Mouse (Mus musculus) heart, adult 2 months (tissue): ENCODE measurements at regions not wholly inside any gene's neighbourhood (a gene's known extent, or its start where the extent isn't known, plus 50 kb on each side); places are given as distances from the start of the nearest gene placed in this dataset.

ENCODE experiments used
- DNase-seq, 2 experiments: peaks; one replicate each; pipeline ENCODE4 v3.0.0; 2021
- H3K27ac ChIP-seq: fragments of 200-600 bp; 2 replicates; pipeline ENCODE4 v1.8.1; 2022
- H3K27me3 ChIP-seq: fragments of 200-500 bp; 2 replicates; pipeline ENCODE4 v1.6.1; 2012; ENCODE audit warnings: mild to moderate bottlenecking, low read length, inconsistent platforms, mixed read lengths; ENCODE audit not compliant: control insufficient read depth, insufficient read depth
- H3K36me3 ChIP-seq: fragments of 200-500 bp; 2 replicates; pipeline ENCODE4 v1.6.1; 2012; ENCODE audit warnings: low read length, inconsistent platforms; ENCODE audit not compliant: control insufficient read depth, insufficient read depth
- H3K4me1 ChIP-seq: fragments of 200-500 bp; 2 replicates; pipeline ENCODE4 v1.6.1; 2011; ENCODE audit warnings: low read length; ENCODE audit not compliant: control insufficient read depth, insufficient read depth
- H3K4me3 ChIP-seq: fragments of 200-600 bp; 2 replicates; pipeline ENCODE4 v1.8.1; 2022
- H3K79me2 ChIP-seq: fragments of 200-500 bp; replicated peaks from 2 replicates; pipeline ENCODE4 v1.6.1; 2012; ENCODE audit warnings: mild to moderate bottlenecking, inconsistent platforms, low read length, moderate library complexity, mixed read lengths; ENCODE audit not compliant: control insufficient read depth, insufficient read depth
- H3K9ac ChIP-seq: fragments of 200-500 bp; 2 replicates; pipeline ENCODE4 v1.6.1; 2012; ENCODE audit warnings: low read depth, mild to moderate bottlenecking, control low read depth, inconsistent platforms, low read length, mixed read lengths
- CTCF ChIP-seq: fragments of 200-600 bp; IDR thresholded peaks from 2 replicates; pipeline ENCODE4 v1.8.1; 2022; ENCODE audit warnings: antibody characterized with exemption, mild to moderate bottlenecking, moderate library complexity
- EP300 ChIP-seq: fragments of 200-500 bp; IDR thresholded peaks from 2 replicates; pipeline ENCODE4 v1.6.1; 2011; ENCODE audit warnings: low read depth, low read length, control low read depth; ENCODE audit not compliant: insufficient read depth
- POLR2A ChIP-seq: fragments of 200-500 bp; IDR thresholded peaks from 2 replicates; pipeline ENCODE4 v1.6.1; 2011; ENCODE audit warnings: mild to moderate bottlenecking, low read depth, low read length, control low read depth; ENCODE audit not compliant: insufficient read depth
- WGBS: fragments of 180-500 bp; shearing (Covaris S2); methylation state at CpG from one replicate; pipeline ENCODE4 v1.1.7; 2018; 5-methylcytosine and 5-hydroxymethylcytosine counted together
- intact Hi-C: fragments of 180-260 bp; cut with DNase I; formaldehyde crosslinking; loops from one replicate; pipeline ENCODE4 v1.15.1; 2025

DNA sequence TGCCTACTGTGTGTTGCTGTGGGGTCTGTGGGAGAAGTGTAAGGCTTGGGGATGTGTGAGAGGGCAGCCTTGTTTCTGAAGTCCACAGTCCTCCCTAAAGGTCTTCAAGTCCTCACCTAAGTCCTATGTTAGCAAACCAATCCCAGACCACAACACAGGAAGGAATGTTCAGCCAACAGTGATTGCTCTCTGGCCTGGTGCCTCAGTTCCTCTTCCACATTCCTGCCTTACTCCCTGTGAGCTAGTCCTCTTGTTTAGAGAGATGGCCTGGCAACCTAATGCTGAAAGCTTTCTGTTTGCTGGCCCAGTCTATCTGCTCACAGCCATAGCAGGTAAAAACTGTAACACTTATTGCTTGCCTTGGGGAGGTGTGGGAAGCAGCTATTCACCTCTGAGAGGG lies 58.4 kb upstream of the Habp2 start:
- no peak for DNase-seq
- Histone ChIP-seq H3K4me1 (no peaks in the 10 kb centered on the region), H3K36me3 (no peaks in the 10 kb centered on the region), H3K9ac (no peak overlapping the region), H3K27me3 (no peaks in the 10 kb centered on the region), H3K27ac (no peak overlapping the region), H3K79me2 (no peaks in the 10 kb centered on the region), H3K4me3 (no peak overlapping the region)
- intact Hi-C loops, result no loop called here
- TF ChIP-seq POLR2A (no peak), CTCF (no peak), EP300 (no peak)

DNA sequence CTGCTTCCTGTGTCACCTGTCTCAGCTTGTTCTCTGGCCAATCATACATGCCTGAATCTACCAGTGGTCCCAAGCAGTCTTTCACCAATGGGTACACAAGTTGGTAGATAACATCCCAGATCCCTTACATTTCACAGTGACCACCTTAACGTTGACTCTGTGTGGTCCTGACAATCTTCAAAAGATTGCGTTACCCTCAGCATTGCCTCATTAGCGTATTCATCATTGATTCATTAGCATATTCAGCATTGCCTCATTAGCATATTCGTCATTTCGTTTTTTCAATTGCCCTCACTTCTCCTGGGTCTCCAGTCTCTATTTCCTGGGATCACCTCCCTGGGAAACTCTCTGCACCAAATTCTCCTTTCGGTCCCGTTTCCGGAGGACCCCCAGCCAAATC lies 55.5 kb upstream of the Habp2 start:
- Histone ChIP-seq H3K27me3 (no peaks in the 10 kb centered on the region), H3K79me2 (no peaks in the 10 kb centered on the region), H3K4me1 (no peaks in the 10 kb centered on the region), H3K4me3 (no peak overlapping the region), H3K36me3 (no peaks in the 10 kb centered on the region), H3K27ac (no peak overlapping the region), H3K9ac (no peak overlapping the region)
- intact Hi-C loops, result no loop called here
- no peak for DNase-seq
- TF ChIP-seq POLR2A (no peak), EP300 (no peak), CTCF (no peak)
- 76% methylated on average over 8 of the region's 8 CpGs for WGBS

DNA sequence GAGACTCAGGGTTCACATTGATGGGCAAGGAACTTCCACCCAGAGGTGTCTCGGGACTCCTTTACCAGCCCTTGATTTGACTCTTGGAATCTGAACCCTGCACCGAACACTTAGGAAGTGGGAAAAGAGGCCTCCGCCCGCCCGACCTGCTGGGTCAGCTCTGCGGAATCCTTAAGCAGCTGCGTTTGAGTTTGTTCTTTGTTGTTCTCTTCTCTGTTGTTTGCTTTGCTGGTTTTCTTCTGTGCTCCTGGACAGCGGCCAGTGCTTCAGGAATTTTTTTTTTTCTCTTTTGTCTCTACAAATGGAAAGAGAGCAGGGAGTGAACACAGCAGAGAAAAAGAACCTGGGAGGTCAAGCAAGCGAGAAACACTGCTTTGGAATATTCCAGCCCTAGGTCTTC lies 55.1 kb upstream of the Habp2 start:
- TF ChIP-seq CTCF, result no peak
- no peak for TF ChIP-seq EP300
- no peak for TF ChIP-seq POLR2A
- WGBS, result 39% methylated on average over 9 of the region's 9 CpGs
- H3K36me3 ChIP-seq, result no peaks in the 10 kb centered on the region
- H3K27ac ChIP-seq, result no peak overlapping the region
- intact Hi-C loops, result no loop called here
- no peak overlapping the region for H3K4me3 ChIP-seq
- H3K4me1 ChIP-seq, result no peaks in the 10 kb centered on the region
- no peaks in the 10 kb centered on the region for H3K27me3 ChIP-seq
- no peaks in the 10 kb centered on the region for H3K79me2 ChIP-seq
- H3K9ac ChIP-seq, result no peak overlapping the region
- DNase-seq, result no peak

DNA sequence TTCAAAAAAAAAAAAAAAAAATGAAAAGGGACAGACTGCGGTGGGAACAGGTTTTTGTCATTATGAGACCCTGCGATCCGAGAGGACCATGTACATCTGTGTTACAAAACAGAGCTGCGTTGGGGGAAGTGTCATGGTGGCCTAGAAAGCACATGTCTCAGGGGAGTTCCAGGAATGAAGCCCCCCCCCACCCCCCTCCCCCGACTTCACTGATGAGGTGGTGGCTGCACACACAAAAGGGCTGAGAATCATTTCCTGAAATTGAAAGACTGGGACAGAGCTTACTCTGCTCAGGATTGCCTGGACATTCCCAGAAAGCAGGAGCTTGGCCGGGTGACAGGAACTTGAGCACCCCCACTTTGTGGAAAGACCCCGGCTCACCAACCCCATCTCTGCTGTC lies 54.7 kb upstream of the Habp2 start:
- H3K27ac ChIP-seq, result no peak overlapping the region
- no peaks in the 10 kb centered on the region for H3K36me3 ChIP-seq
- no peaks in the 10 kb centered on the region for H3K27me3 ChIP-seq
- H3K4me3 ChIP-seq, result no peak overlapping the region
- DNase-seq, result no peak
- WGBS, result 55% methylated on average over 7 of the region's 7 CpGs
- intact Hi-C loops, result no loop called here
- no peaks in the 10 kb centered on the region for H3K4me1 ChIP-seq
- TF ChIP-seq CTCF (no peak), POLR2A (no peak), EP300 (no peak)
- H3K79me2 ChIP-seq, result no peaks in the 10 kb centered on the region
- no peak overlapping the region for H3K9ac ChIP-seq

DNA sequence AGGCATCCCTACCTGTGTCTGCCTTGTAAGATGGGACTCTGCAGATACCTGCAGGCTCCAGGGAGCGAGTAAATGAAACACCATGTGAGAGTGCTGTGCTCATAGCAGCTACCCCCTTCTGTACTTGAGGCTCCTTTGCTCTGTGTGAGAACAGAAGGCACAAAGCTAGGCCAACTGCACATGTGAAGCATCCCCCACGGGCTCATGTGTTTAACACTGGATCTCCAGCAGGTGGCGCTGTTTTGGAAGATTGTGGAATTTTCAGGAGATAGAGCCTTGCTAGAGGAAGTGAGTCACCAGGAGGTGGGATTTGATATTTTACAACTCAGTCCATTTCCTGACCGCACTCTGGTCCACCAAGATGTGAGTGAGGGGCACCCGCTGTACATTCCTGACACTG lies 54.0 kb upstream of the Habp2 start:
- no peaks in the 10 kb centered on the region for H3K36me3 ChIP-seq
- H3K4me1 ChIP-seq, result no peaks in the 10 kb centered on the region
- WGBS, result 96% methylated on average over 5 of the region's 5 CpGs
- no peaks in the 10 kb centered on the region for H3K27me3 ChIP-seq
- intact Hi-C loops, result no loop called here
- DNase-seq, result no peak
- H3K4me3 ChIP-seq, result no peak overlapping the region
- no peaks in the 10 kb centered on the region for H3K79me2 ChIP-seq
- no peak overlapping the region for H3K9ac ChIP-seq
- TF ChIP-seq CTCF (peak; percentile 37), POLR2A (no peak)
- H3K27ac ChIP-seq, result no peak overlapping the region

DNA sequence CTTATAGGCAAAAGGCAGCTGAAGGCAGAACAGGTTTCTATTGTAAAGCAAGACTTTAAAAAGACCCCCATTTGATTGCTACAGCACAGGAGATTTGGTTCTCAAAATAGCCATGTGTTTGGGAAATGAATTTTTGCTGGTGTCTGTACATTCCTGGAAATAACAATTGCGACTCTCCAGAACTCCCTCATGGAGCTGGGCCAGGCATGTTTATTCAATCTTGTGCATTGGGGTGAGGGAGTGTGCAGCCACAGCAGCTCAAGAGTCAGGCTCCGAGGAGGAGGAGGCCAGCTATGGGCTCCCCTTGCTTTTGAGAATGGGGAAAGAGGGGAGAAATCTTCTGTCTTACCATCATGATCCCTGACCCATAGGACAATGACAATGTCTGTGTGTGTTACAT lies 51.9 kb upstream of the Habp2 start:
- H3K27me3 ChIP-seq, result no peaks in the 10 kb centered on the region
- no peak overlapping the region for H3K27ac ChIP-seq
- no peak for TF ChIP-seq CTCF
- TF ChIP-seq EP300, result no peak
- TF ChIP-seq POLR2A, result no peak
- no peaks in the 10 kb centered on the region for H3K4me1 ChIP-seq
- no peak overlapping the region for H3K4me3 ChIP-seq
- H3K36me3 ChIP-seq, result no peaks in the 10 kb centered on the region
- intact Hi-C loops, result no loop called here
- H3K9ac ChIP-seq, result no peak overlapping the region
- H3K79me2 ChIP-seq, result no peaks in the 10 kb centered on the region
- 28% methylated on average over 2 of the region's 2 CpGs for WGBS
- no peak for DNase-seq
